Mouse (Mus musculus): ENCODE results near the gene Apol6. TPM values are rescaled to one million over a fixed set of nuclear protein-coding genes. Genes with fewer than 3 reads are reported as not detected.

The Apol6 gene
- polyA plus RNA-seq, 1 experiment from 2014 or later = not detected

- no peak overlapping the region for H3K27ac ChIP-seq
- no peak overlapping the region for H3K9ac ChIP-seq
- H3K4me2 ChIP-seq = no peak overlapping the region
- H3K27me3 ChIP-seq = no peaks in the 10 kb centered on the region
- 93% methylated on average over 7 of the region's 7 CpGs for WGBS
- ATAC-seq (ENCODE audit: low FRiP score) = no peak
- no peaks in the 10 kb centered on the region for H3K4me1 ChIP-seq
- no peaks in the 10 kb centered on the region for H3K36me3 ChIP-seq (replicated peaks)
- H3K4me3 ChIP-seq (replicated peaks) = no peak overlapping the region
- no peaks in the 10 kb centered on the region for H3K9me3 ChIP-seq
Observed at GRCm38 (mm10) chr15:77019533-77019932, 25.0 kb upstream of the Apol6 start.

GRCm38 (mm10) chr15:77020136-77020535, 24.4 kb upstream of the Apol6 start:
- Histone ChIP-seq H3K27ac (no peak overlapping the region), H3K9me3 (no peaks in the 10 kb centered on the region), H3K27me3 (no peaks in the 10 kb centered on the region), H3K4me1 (no peaks in the 10 kb centered on the region), H3K4me2 (no peak overlapping the region), H3K9ac (no peak overlapping the region), H3K36me3 (replicated peaks) (no peaks in the 10 kb centered on the region), H3K4me3 (replicated peaks) (no peak overlapping the region)
- WGBS = 90% methylated on average over 4 of the region's 4 CpGs
- no peak for ATAC-seq (ENCODE audit: low FRiP score)

- peaks cover 6% of the 10 kb centered on the region for H3K4me1 ChIP-seq
- 92% methylated on average over 3 of the region's 3 CpGs for WGBS
- H3K4me2 ChIP-seq = no peak overlapping the region
- no peak overlapping the region for H3K4me3 ChIP-seq (replicated peaks)
- no peak overlapping the region for H3K9ac ChIP-seq
- no peak for ATAC-seq (ENCODE audit: low FRiP score)
- H3K27me3 ChIP-seq = no peaks in the 10 kb centered on the region
- no peaks in the 10 kb centered on the region for H3K36me3 ChIP-seq (replicated peaks)
- H3K27ac ChIP-seq = no peak overlapping the region
- H3K9me3 ChIP-seq = no peaks in the 10 kb centered on the region
Observed at GRCm38 (mm10) chr15:77021056-77021455, 23.5 kb upstream of the Apol6 start.

- Histone ChIP-seq H3K4me1 (peaks cover 11% of the 10 kb centered on the region), H3K4me2 (no peak overlapping the region), H3K27me3 (no peaks in the 10 kb centered on the region), H3K4me3 (replicated peaks) (no peak overlapping the region), H3K9me3 (no peaks in the 10 kb centered on the region), H3K36me3 (replicated peaks) (no peaks in the 10 kb centered on the region), H3K9ac (no peak overlapping the region), H3K27ac (no peak overlapping the region)
- no peak for ATAC-seq (ENCODE audit: low FRiP score)
- 85% methylated on average over 4 of the region's 4 CpGs for WGBS
Observed at GRCm38 (mm10) chr15:77021851-77022250, 22.7 kb upstream of the Apol6 start.

GRCm38 (mm10) chr15:77022401-77022957, 22.1 kb upstream of the Apol6 start:
- ATAC-seq (ENCODE audit: low FRiP score) = no peak

GRCm38 (mm10) chr15:77025884-77026583, 18.5 kb upstream of the Apol6 start:
- H3K9ac ChIP-seq = no peak overlapping the region
- no peak for ATAC-seq (ENCODE audit: low FRiP score)
- H3K9me3 ChIP-seq = no peaks in the 10 kb centered on the region
- peaks cover 15% of the 10 kb centered on the region for H3K4me1 ChIP-seq
- H3K36me3 ChIP-seq (replicated peaks) = no peaks in the 10 kb centered on the region
- no peak overlapping the region for H3K4me3 ChIP-seq (replicated peaks)
- no peak overlapping the region for H3K4me2 ChIP-seq
- H3K27ac ChIP-seq = 0 out of 2 replicates have a peak overlapping the region, but pooled peaks have one; percentile 19
- H3K27me3 ChIP-seq = no peaks in the 10 kb centered on the region
- WGBS = 69% methylated on average over 5 of the region's 5 CpGs

More at GRCm38 (mm10) chr15:77022401-77022957, 22.1 kb upstream of the Apol6 start:
- Histone ChIP-seq H3K27ac (no peak overlapping the region), H3K36me3 (replicated peaks) (no peaks in the 10 kb centered on the region), H3K4me3 (replicated peaks) (no peak overlapping the region), H3K27me3 (no peaks in the 10 kb centered on the region), H3K9me3 (no peaks in the 10 kb centered on the region), H3K4me2 (no peak overlapping the region), H3K4me1 (peaks cover 11% of the 10 kb centered on the region), H3K9ac (no peak overlapping the region)
- 79% methylated on average over 5 of the region's 5 CpGs for WGBS

- Histone ChIP-seq H3K4me2 (no peak overlapping the region), H3K9ac (no peak overlapping the region), H3K27me3 (no peaks in the 10 kb centered on the region), H3K4me1 (peaks cover 15% of the 10 kb centered on the region), H3K36me3 (replicated peaks) (no peaks in the 10 kb centered on the region), H3K9me3 (no peaks in the 10 kb centered on the region), H3K27ac (no peak overlapping the region), H3K4me3 (replicated peaks) (no peak overlapping the region)
- ATAC-seq (ENCODE audit: low FRiP score) = no peak
- 89% methylated on average over 3 of the region's 3 CpGs for WGBS
Observed at GRCm38 (mm10) chr15:77027117-77027516, 17.4 kb upstream of the Apol6 start.

GRCm38 (mm10) chr15:77027675-77028074, 16.9 kb upstream of the Apol6 start:
- H3K27me3 ChIP-seq = no peaks in the 10 kb centered on the region
- no peak for ATAC-seq (ENCODE audit: low FRiP score)
- H3K4me1 ChIP-seq = peaks cover 15% of the 10 kb centered on the region
- no peak overlapping the region for H3K27ac ChIP-seq
- H3K9ac ChIP-seq = no peak overlapping the region
- H3K4me2 ChIP-seq = no peak overlapping the region
- no peak overlapping the region for H3K4me3 ChIP-seq (replicated peaks)
- 77% methylated on average over 6 of the region's 6 CpGs for WGBS
- no peaks in the 10 kb centered on the region for H3K36me3 ChIP-seq (replicated peaks)
- no peaks in the 10 kb centered on the region for H3K9me3 ChIP-seq

GRCm38 (mm10) chr15:77029331-77029991, 15.1 kb upstream of the Apol6 start:
- H3K36me3 ChIP-seq (replicated peaks) = no peaks in the 10 kb centered on the region
- H3K4me3 ChIP-seq (replicated peaks) = no peak overlapping the region
- no peaks in the 10 kb centered on the region for H3K27me3 ChIP-seq
- WGBS = 31% methylated on average over 7 of the region's 7 CpGs
- peak; percentile 46; the same call in 1 of the 2 replicates for ATAC-seq (ENCODE audit: low FRiP score)
- H3K27ac ChIP-seq = no peak overlapping the region
- peak overlapping the region; percentile 9; the same call in 1 of the 2 replicates for H3K4me2 ChIP-seq
- H3K9ac ChIP-seq = no peak overlapping the region
- no peaks in the 10 kb centered on the region for H3K9me3 ChIP-seq
- peaks cover 15% of the 10 kb centered on the region for H3K4me1 ChIP-seq

GRCm38 (mm10) chr15:77031271-77031670, 13.3 kb upstream of the Apol6 start:
- ATAC-seq (ENCODE audit: low FRiP score) = no peak
- Histone ChIP-seq H3K4me2 (no peak overlapping the region), H3K27ac (no peak overlapping the region), H3K9me3 (no peaks in the 10 kb centered on the region), H3K36me3 (replicated peaks) (no peaks in the 10 kb centered on the region), H3K4me1 (peaks cover 7% of the 10 kb centered on the region), H3K4me3 (replicated peaks) (no peak overlapping the region), H3K9ac (no peak overlapping the region), H3K27me3 (no peaks in the 10 kb centered on the region)
- WGBS = 45% methylated on average over 3 of the region's 3 CpGs

- no peaks in the 10 kb centered on the region for H3K27me3 ChIP-seq
- 87% methylated on average over 6 of the region's 6 CpGs for WGBS
- no peak overlapping the region for H3K4me2 ChIP-seq
- no peaks in the 10 kb centered on the region for H3K36me3 ChIP-seq (replicated peaks)
- no peak overlapping the region for H3K27ac ChIP-seq
- no peak overlapping the region for H3K4me3 ChIP-seq (replicated peaks)
- H3K9ac ChIP-seq = no peak overlapping the region
- H3K4me1 ChIP-seq = peaks cover 13% of the 10 kb centered on the region
- no peaks in the 10 kb centered on the region for H3K9me3 ChIP-seq
- ATAC-seq (ENCODE audit: low FRiP score) = no peak
Observed at GRCm38 (mm10) chr15:77034526-77034925, 10.0 kb upstream of the Apol6 start.

- no peak overlapping the region for H3K27ac ChIP-seq
- ATAC-seq (ENCODE audit: low FRiP score) = no peak
- no peak overlapping the region for H3K4me3 ChIP-seq (replicated peaks)
- H3K4me1 ChIP-seq = peaks cover 13% of the 10 kb centered on the region
- H3K4me2 ChIP-seq = no peak overlapping the region
- no peak overlapping the region for H3K9ac ChIP-seq
- 90% methylated on average over 3 of the region's 3 CpGs for WGBS
- no peaks in the 10 kb centered on the region for H3K27me3 ChIP-seq
- H3K9me3 ChIP-seq = no peaks in the 10 kb centered on the region
- no peaks in the 10 kb centered on the region for H3K36me3 ChIP-seq (replicated peaks)
Observed at GRCm38 (mm10) chr15:77035643-77036042, 8.9 kb upstream of the Apol6 start.

Data from forebrain, embryonic 12.5 days (tissue).